Mouse (Mus musculus) intestine, embryonic 15.5 days (tissue): ENCODE results near the gene Adnp. TPM values are rescaled to one million over a fixed set of nuclear protein-coding genes. Genes with fewer than 3 reads are reported as not detected.

Experiments used
- ATAC-seq: fragments of 200-750 bp; cut with Nextera tagmentation; 2 replicates; pipeline ENCODE4 v1.8.0; 2017; ENCODE audit warnings: moderate TSS enrichment, moderate library complexity
- H3K27ac ChIP-seq: fragments of 300-500 bp; sonication (generic); 2 replicates; pipeline ENCODE4 v1.5.1; 2015; ENCODE audit warnings: mild to moderate bottlenecking, inconsistent platforms
- H3K27me3 ChIP-seq: fragments of 300-500 bp; sonication (generic); replicated peaks from 2 replicates; pipeline ENCODE4 v1.6.1; 2015; ENCODE audit warnings: inconsistent platforms
- H3K36me3 ChIP-seq: fragments of 300-500 bp; sonication (generic); 2 replicates; pipeline ENCODE4 v1.6.1; 2015; ENCODE audit warnings: inconsistent platforms
- H3K4me1 ChIP-seq: fragments of 300-500 bp; sonication (generic); replicated peaks from 2 replicates; pipeline ENCODE4 v1.6.1; 2015; ENCODE audit warnings: inconsistent platforms
- H3K4me2 ChIP-seq: fragments of 300-500 bp; sonication (generic); replicated peaks from 2 replicates; pipeline ENCODE4 v1.6.1; 2015; ENCODE audit warnings: mild to moderate bottlenecking, inconsistent platforms
- H3K4me3 ChIP-seq: fragments of 300-500 bp; sonication (generic); replicated peaks from 2 replicates; pipeline ENCODE4 v1.5.1; 2015; ENCODE audit warnings: inconsistent platforms
- H3K9ac ChIP-seq: fragments of 300-500 bp; sonication (generic); 2 replicates; pipeline ENCODE4 v1.6.1; 2015; ENCODE audit warnings: inconsistent platforms
- H3K9me3 ChIP-seq: fragments of 300-500 bp; sonication (generic); 2 replicates; pipeline ENCODE4 v1.6.1; 2016; ENCODE audit warnings: inconsistent platforms
- WGBS: fragments of 180-500 bp; shearing (Covaris S2); methylation state at CpG from one replicate; pipeline ENCODE4 v1.1.7; 2015; 5-methylcytosine and 5-hydroxymethylcytosine counted together
- polyA plus RNA-seq: library from polyadenylated mRNA; unstranded; fragments of >200 nt; fragmentation: Nextera tagmentation; extraction: Ambion mirVana; gene quantifications from 2 replicates; pipeline ENCODE4 v1.2.1, GENCODE M21; 2015

Adnp gene
- polyA plus RNA-seq, 1 experiment from 2014 or later: 6.1 TPM

DNA sequence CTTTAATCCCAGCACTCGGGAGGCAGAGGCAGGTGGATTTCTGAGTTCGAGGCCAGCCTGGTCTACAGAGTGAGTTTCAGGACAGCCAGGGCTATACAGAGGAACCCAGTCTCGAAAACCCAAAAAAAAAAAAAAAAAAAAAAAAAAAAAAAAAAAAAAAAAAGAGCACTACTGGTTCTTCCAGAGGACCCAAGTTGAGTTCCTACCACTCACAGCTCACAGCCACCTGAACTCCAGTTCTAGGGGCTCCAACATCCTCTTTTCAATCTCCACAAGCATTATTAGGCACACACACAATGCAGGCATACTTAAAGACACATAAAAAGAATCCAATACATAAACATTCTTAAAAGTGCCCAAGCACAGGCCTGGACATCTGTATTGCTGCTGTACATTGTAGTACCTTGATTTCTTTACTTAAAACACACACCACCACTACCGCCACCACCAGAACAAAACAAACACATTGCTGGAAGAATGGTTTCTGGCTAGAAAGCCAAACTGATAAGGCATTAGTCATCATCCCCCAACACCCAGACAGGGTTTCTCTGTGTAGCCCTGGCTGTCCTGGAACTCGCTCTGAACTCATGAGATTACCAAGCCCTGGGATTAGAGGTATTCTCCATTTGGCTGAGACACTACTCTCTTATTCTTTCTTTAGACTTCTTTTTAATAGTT is 6.8 kb downstream of the Adnp start:
- WGBS: 69% methylated on average over 4 of the region's 5 CpGs
- no peak overlapping the region for H3K27ac ChIP-seq
- H3K36me3 ChIP-seq: peaks cover 9% of the 10 kb centered on the region; the same call in 1 of the 2 replicates
- H3K9ac ChIP-seq: no peak overlapping the region
- no peak overlapping the region for H3K4me2 ChIP-seq
- no peak overlapping the region for H3K4me3 ChIP-seq
- H3K27me3 ChIP-seq: no peaks in the 10 kb centered on the region
- peaks cover 40% of the 10 kb centered on the region for H3K4me1 ChIP-seq
- H3K9me3 ChIP-seq: no peaks in the 10 kb centered on the region
- no peak for ATAC-seq

DNA sequence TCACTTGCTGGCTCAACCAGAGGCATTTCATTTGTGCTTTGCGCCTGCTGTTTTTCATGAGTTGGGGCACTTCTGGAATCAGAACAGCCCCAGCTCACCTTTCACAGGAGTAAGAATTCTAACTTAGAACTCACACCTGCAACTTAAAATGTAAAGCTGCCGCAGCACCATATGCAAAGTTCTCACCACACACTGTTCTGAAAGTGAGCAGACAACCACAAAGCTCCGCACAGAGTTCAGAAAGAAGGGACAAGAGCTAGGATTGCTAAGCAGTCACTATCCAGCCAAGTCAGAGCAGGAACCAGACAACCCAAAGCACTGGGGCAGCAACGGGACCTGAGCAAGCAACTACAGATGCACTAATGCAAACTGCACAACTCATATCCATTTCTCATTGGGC is 7.4 kb downstream of the Adnp start:
- WGBS: 79% methylated on average over 4 of the region's 4 CpGs
- H3K36me3 ChIP-seq: peaks cover 9% of the 10 kb centered on the region; the same call in 1 of the 2 replicates
- H3K9ac ChIP-seq: no peak overlapping the region
- ATAC-seq: no peak
- H3K27ac ChIP-seq: no peak overlapping the region
- peaks cover 38% of the 10 kb centered on the region for H3K4me1 ChIP-seq
- H3K27me3 ChIP-seq: no peaks in the 10 kb centered on the region
- peak overlapping the region; percentile 2; the same call in 1 of the 2 replicates for H3K4me2 ChIP-seq
- no peak overlapping the region for H3K4me3 ChIP-seq
- H3K9me3 ChIP-seq: no peaks in the 10 kb centered on the region

DNA sequence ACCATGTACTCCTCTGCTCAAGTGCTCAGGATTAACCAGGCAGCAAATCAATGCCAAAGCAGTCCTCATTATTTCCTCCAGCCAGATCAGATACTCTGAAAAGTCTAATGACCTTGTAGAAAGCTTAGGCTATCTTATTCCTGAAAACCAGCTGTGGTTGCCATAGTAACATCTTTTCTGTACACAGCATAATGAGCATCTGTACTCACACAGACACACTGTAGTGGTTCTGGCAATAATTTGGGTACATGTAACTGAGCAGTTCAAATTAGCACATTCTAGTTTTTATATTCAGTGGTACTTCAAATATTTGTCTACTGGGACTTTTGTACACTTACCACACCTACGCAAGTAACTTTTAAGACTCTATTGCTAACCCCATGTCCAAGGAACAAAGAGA is 8.5 kb downstream of the Adnp start:
- Histone ChIP-seq H3K27ac (no peak overlapping the region), H3K4me2 (no peak overlapping the region), H3K36me3 (peaks cover 8% of the 10 kb centered on the region; the same call in 1 of the 2 replicates), H3K9ac (no peak overlapping the region), H3K4me3 (no peak overlapping the region), H3K9me3 (no peaks in the 10 kb centered on the region), H3K4me1 (peaks cover 39% of the 10 kb centered on the region), H3K27me3 (no peaks in the 10 kb centered on the region)
- 67% methylated on average over 1 of the region's 1 CpGs for WGBS
- ATAC-seq: no peak

DNA sequence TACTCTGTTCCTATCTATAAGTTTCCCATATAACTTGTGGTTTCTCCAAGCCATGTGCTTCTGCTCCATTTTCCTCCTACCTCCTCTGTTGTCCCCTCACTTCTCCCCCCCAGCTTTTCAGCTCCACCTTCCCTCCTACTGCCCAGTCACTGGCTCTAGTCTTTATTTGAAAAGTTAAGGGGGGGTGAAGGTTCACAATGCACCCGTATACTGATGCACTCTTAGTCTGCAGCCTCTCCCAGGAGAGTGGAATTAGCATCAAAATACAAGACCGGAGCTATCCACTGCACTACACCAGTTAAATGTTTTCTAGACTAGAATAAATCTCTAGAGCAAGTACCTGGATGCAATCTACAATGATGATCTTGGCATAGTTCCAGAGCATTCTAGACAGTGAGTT is 11.2 kb downstream of the Adnp start:
- H3K4me2 ChIP-seq: no peak overlapping the region
- peaks cover 35% of the 10 kb centered on the region for H3K4me1 ChIP-seq
- H3K9me3 ChIP-seq: no peaks in the 10 kb centered on the region
- H3K27ac ChIP-seq: no peak overlapping the region
- peaks cover 6% of the 10 kb centered on the region; the same call in 1 of the 2 replicates for H3K36me3 ChIP-seq
- no peak overlapping the region for H3K9ac ChIP-seq
- no peaks in the 10 kb centered on the region for H3K27me3 ChIP-seq
- WGBS: 56% methylated on average over 2 of the region's 2 CpGs
- ATAC-seq: no peak
- no peak overlapping the region for H3K4me3 ChIP-seq

- no peak overlapping the region for H3K4me3 ChIP-seq
- peaks cover 19% of the 10 kb centered on the region; the same call in 1 of the 2 replicates for H3K4me1 ChIP-seq
- H3K9ac ChIP-seq: no peak overlapping the region
- H3K4me2 ChIP-seq: no peak overlapping the region
- H3K27ac ChIP-seq: no peak overlapping the region
- ATAC-seq: no peak
- peaks cover 6% of the 10 kb centered on the region for H3K36me3 ChIP-seq
- WGBS: 56% methylated on average over 2 of the region's 2 CpGs
- H3K9me3 ChIP-seq: no peaks in the 10 kb centered on the region
- no peaks in the 10 kb centered on the region for H3K27me3 ChIP-seq
Measured at GRCm38 (mm10) chr2:168193685-168194084, 13.2 kb downstream of the Adnp start.

- H3K27ac ChIP-seq: no peak overlapping the region
Measured at GRCm38 (mm10) chr2:168191856-168192255, 15.1 kb downstream of the Adnp start.

DNA sequence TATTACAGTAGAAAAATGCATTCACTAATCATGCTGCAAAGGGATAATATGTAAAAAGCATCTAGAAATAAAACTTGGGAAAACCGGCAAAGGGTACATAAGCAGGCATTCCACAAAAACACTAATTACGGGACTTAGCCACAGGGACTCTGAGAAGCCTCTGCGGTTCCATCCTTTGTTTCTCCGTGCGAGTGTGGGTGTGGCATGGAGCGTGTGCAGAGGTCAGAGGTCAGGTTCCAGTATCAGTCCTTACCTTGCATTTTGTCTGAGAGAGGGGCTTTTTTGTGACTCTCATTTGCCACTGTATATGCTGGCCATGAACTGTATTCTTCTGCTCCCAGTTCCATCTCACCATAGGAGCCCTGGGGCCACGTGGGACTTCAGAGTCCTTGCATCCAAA is 31.0 kb downstream of the Adnp start:
- Histone ChIP-seq H3K36me3 (peaks cover 11% of the 10 kb centered on the region; the same call in 1 of the 2 replicates), H3K9ac (no peak overlapping the region), H3K4me2 (no peak overlapping the region), H3K4me1 (no peaks in the 10 kb centered on the region), H3K27ac (no peak overlapping the region), H3K9me3 (no peaks in the 10 kb centered on the region), H3K4me3 (no peak overlapping the region), H3K27me3 (no peaks in the 10 kb centered on the region)
- ATAC-seq: no peak
- 52% methylated on average over 7 of the region's 7 CpGs for WGBS

More at GRCm38 (mm10) chr2:168191856-168192255, 15.1 kb downstream of the Adnp start:
- no peaks in the 10 kb centered on the region; the same call in 1 of the 2 replicates for H3K36me3 ChIP-seq
- no peak for ATAC-seq
- no peak overlapping the region for H3K4me2 ChIP-seq
- no peaks in the 10 kb centered on the region for H3K9me3 ChIP-seq
- no peak overlapping the region for H3K9ac ChIP-seq
- no peak overlapping the region for H3K4me3 ChIP-seq
- H3K27me3 ChIP-seq: no peaks in the 10 kb centered on the region
- WGBS: 89% methylated on average over 2 of the region's 2 CpGs
- peaks cover 10% of the 10 kb centered on the region; the same call in 1 of the 2 replicates for H3K4me1 ChIP-seq

DNA sequence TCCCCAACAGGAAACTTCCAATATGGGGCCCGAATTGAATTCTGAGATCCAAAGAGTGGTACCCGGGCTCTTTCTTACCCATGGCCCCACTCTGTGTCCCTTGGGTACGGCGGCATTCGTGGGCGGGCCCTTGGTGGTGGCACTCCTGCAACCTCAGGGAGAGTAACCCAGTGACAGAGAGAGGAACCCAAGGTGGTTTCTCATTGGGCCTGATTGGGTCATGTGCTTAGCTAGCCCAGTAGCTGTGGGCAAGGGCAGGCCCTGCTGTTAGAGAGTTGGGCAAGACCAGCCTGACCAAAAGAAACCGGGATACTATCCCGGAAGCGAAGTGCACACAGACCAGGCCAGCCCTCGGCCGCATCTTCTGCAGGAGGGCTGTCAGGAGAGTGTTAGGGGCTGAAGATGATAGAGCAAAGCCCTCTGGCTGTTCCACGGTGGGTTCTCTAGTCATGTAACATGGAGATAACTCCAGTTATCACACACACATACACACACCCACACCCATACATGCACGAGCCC is 36.7 kb downstream of the Adnp start:
- 10% methylated on average over 13 of the region's 13 CpGs for WGBS
- Histone ChIP-seq H3K9me3 (no peaks in the 10 kb centered on the region), H3K4me2 (peak overlapping the region; percentile 49), H3K9ac (0 out of 2 replicates have a peak overlapping the region, but pooled peaks have one; percentile 26), H3K27me3 (no peaks in the 10 kb centered on the region), H3K4me1 (peaks cover 29% of the 10 kb centered on the region), H3K36me3 (peaks cover 3% of the 10 kb centered on the region; the same call in 1 of the 2 replicates), H3K27ac (peak overlapping the region; percentile 55; the same call in 1 of the 2 replicates), H3K4me3 (peak overlapping the region; percentile 11; the same call in 1 of the 2 replicates)
- ATAC-seq: peak; percentile 87

DNA sequence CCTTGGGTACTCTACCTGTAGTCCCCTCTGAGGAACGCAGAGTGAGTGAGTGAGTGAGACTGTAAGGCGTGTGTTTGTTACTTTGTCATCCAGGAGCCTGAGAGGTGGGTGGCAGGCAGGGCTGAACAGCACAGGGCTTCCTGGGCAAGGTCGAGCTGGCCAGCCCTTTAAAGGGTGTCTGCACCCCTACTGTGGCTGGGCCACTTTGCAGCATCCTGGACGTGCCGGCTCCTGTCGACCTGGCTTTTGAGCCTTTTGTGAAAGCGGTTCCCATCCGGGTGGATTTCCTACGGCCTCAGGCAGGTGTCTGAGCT is 37.2 kb downstream of the Adnp start:
- Histone ChIP-seq H3K36me3 (no peaks in the 10 kb centered on the region), H3K27me3 (no peaks in the 10 kb centered on the region), H3K4me3 (peak overlapping the region; percentile 11; the same call in 1 of the 2 replicates), H3K4me1 (peaks cover 29% of the 10 kb centered on the region), H3K4me2 (peak overlapping the region; percentile 49), H3K9me3 (no peaks in the 10 kb centered on the region), H3K27ac (peak overlapping the region; percentile 55; the same call in 1 of the 2 replicates), H3K9ac (no peak overlapping the region)
- WGBS: 11% methylated on average over 9 of the region's 9 CpGs
- peak; percentile 37 for ATAC-seq

- Histone ChIP-seq H3K4me2 (peak overlapping the region; percentile 49), H3K27ac (peak overlapping the region; percentile 55), H3K36me3 (no peaks in the 10 kb centered on the region), H3K4me3 (no peak overlapping the region; the same call in 1 of the 2 replicates), H3K9ac (no peak overlapping the region), H3K9me3 (no peaks in the 10 kb centered on the region), H3K4me1 (peaks cover 29% of the 10 kb centered on the region), H3K27me3 (no peaks in the 10 kb centered on the region)
- peak; percentile 23 for ATAC-seq
- WGBS: 33% methylated on average over 9 of the region's 9 CpGs
Measured at GRCm38 (mm10) chr2:168168892-168169799, 37.8 kb downstream of the Adnp start.

DNA sequence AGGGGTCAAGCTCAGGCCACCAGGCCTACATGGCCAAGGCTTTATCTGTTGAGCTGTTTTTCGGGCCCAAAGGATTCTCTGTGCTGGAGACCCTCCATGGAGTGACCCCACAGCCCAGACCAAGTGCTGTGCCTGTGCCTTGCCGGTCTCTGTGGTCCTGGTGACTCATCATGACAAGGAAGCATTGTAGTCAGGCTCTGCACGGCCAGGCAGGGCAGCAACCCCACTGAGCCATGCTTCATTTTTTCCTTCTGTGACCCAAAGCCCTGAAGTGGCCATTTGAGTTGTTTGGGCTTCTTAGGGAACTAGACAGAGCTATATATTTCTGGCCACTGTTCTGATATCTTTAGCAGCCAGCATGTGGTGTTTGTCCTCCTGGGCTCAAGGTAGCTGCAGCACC is 39.1 kb downstream of the Adnp start:
- no peak overlapping the region for H3K27ac ChIP-seq
- WGBS: 52% methylated on average over 3 of the region's 3 CpGs

More for the DNA sequence above, 39.1 kb downstream of the Adnp start:
- H3K9ac ChIP-seq: no peak overlapping the region
- H3K36me3 ChIP-seq: no peaks in the 10 kb centered on the region
- no peaks in the 10 kb centered on the region for H3K27me3 ChIP-seq
- H3K4me2 ChIP-seq: no peak overlapping the region
- no peak overlapping the region for H3K4me3 ChIP-seq
- no peak for ATAC-seq
- H3K9me3 ChIP-seq: no peaks in the 10 kb centered on the region
- peaks cover 29% of the 10 kb centered on the region for H3K4me1 ChIP-seq
